Mouse (Mus musculus): ENCODE measurements around the gene Mgll.
A peak's percentile ranks its signal among the peaks of the same experiment; 100 is the strongest.

The Mgll gene

DNA sequence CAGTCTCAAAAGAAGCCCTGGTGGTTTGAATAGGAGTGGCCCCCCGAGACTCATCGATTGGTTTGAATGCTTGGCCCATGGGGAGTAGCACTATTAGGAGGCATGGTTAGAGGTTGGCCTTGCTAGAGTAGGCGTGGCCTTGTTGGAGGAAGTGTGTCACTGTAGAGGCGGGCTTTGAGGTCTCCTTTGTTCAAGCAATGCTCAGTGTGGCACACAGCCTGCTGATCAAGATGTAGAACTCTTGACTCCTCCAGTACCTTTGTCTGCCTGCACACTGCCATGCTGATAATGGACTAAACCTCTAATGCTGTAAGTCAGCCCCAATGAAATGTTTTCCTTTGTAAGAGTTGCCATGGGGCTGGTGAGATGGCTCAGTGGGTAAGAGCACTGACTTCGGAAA lies 108.5 kb downstream of the Mgll start:
- no peak for DNase-seq

- DNase-seq: no peak
Measured at GRCm38 (mm10) chr6:88833340-88834140, 109.3 kb downstream of the Mgll start.

- no peak for DNase-seq
Measured at GRCm38 (mm10) chr6:88835047-88835446, 110.8 kb downstream of the Mgll start.

DNA sequence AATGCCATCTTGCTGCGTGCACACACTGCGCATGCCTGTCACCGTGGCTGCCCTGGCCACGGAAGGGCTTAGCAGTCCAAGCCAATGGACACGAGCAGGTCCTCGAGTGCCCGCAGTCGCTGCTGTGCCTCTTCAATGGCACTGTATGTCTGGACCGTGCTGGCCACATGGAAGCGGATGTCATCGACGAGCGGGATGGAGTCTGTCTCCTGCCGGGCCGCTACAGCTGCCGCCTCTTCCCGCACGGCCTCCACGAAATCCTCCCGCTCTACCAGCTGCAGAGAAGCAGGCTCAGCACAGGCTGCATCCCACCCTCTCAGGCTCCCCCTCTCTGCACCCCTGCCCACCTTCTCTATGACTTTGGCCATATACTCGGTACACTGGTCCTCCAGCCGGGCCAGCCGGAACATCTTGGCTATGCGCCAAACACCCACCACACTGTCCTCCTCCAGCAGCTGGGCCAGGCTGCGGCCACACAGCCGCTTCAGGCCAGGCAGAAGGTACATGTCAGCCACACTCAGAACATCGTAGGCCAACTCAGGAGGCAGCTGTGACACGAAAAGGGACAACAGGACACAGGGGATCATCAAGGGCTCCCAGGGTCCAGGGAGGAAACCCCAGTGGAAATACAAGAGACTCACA lies 112.1 kb downstream of the Mgll start:
- no peak for DNase-seq

GRCm38 (mm10) chr6:88837999-88838398 lies 113.8 kb downstream of the Mgll start:
- DNase-seq: no peak

- DNase-seq: no peak
Measured at GRCm38 (mm10) chr6:88838613-88839012, 114.4 kb downstream of the Mgll start.

- no peak for DNase-seq
Measured at GRCm38 (mm10) chr6:88839135-88839970, 115.1 kb downstream of the Mgll start.

- no peak for DNase-seq
Measured at GRCm38 (mm10) chr6:88840211-88840610, 116.0 kb downstream of the Mgll start.

- no peak for DNase-seq
Measured at GRCm38 (mm10) chr6:88840791-88841513, 116.7 kb downstream of the Mgll start.

DNA sequence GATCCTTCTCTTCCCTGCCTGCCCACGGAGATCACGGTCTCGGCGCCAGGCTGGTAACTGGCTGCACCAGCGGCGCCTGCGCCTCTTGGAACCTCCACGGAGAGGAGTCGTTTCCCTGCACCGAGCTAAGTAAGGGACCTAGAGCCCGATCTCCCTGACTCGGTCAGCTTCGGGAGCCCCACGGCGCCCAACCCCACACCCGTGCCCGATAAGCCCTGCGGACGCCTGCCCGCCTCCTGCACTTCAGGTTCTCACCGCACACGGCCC lies 117.2 kb downstream of the Mgll start:
- DNase-seq: no peak

- DNase-seq: peak; percentile 99 to 100
Measured at GRCm38 (mm10) chr6:88841781-88842689, 117.8 kb downstream of the Mgll start, which contains the start of gene Abtb1. Abtb1 (minus strand) TSS chr6:88841984.

- peak; percentile 46 for DNase-seq
Measured at GRCm38 (mm10) chr6:88842731-88843151, 118.5 kb downstream of the Mgll start.

GRCm38 (mm10) chr6:88843241-88843640 lies 119.0 kb downstream of the Mgll start:
- no peak for DNase-seq

GRCm38 (mm10) chr6:88843781-88844725 lies 119.8 kb downstream of the Mgll start:
- DNase-seq: no peak

DNA sequence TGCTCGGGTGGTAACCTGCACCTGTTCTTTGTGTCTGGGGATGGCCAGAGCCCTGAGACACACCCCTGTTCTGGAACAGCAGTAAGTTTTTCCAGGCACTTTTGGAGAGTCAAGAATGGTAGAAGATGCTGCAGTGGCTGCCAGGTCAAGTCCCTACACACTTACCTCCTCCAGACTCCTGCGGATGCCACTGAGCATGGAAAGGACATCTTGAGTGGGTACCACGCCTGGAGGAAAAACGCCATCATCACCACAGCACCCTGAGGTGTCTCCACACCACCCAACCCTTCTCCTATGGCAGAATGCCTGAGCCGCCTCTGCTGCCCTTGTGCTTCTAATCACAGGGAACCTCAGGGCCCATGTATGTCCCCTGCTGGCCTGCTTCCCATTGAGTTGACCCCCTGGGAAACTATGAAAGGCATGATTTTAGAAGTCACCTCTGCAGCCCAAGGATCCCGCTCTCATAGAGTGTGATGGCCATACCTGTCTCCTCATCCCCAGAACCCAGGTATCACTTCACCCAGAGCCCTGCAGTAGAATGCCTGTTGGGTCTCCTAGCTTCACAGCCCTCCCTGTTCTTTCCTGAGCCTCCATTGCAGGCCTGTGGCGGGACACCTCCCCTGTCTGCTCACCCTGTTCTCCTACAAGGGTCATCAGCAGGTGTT lies 120.8 kb downstream of the Mgll start:
- DNase-seq: no peak

GRCm38 (mm10) chr6:88847571-88847970 lies 123.4 kb downstream of the Mgll start:
- DNase-seq: no peak

DNA sequence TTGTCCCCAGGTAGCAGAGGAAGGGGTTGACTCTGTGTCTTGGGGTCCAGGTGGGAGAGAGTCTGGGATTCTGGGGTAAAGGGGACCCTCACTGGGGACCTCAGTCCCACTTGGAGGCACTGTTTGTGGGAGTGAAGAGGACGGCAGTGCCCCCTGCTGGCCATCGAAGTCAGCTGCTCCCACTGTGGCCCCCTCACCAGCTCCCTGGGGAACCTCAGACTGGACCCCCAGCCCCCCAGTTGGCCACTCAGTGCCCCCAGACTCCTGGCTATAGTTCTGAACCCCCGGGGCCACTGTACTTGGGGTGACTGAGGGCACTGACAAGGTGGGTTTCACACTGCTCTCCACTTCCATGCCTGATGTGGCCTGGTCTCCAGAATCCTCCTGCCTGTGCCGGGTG lies 125.1 kb downstream of the Mgll start:
- peak; percentile 47 to 50 for DNase-seq

DNA sequence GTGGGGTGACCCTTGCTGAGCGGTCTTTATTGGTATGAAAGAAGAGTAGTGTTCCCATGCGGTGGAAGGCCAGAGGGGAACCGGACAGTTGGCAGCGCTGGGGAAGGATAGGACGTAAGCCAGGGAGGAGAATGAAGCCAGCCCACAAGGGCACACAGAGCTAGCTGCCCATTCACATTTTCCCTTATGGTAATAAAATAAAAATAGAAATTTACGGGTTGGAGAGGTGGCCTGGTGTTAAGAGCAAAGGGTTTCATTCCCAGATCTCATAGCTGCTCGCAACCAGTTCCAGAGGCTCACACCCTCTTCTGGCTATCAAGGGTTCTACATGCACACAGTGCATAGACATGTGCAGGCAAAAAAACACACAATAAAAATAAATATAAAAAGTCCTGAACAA lies 125.8 kb downstream of the Mgll start:
- DNase-seq: no peak

- no peak for DNase-seq
Measured at GRCm38 (mm10) chr6:88854509-88854908, 130.3 kb downstream of the Mgll start.

DNA sequence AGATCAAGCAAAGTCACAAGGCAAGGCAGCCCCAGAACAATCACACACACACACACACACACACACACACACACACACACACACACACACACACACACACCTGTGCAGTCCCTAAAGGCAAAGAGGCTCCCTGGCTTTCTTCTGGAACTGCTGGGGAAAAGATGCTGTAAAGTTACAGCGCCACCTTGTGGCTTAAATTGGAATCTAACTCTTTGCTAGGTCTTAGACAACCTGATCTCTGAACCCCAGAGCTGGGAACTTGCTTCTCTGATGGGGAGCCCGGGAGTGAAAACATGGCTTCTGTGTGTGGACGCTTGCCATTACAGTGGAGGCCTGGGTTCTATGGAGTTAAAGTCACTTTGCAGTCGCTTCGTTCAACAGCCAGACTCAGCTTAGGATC lies 131.4 kb downstream of the Mgll start:
- peak; percentile 74 for DNase-seq
